Mouse (Mus musculus): ENCODE measurements around the gene Cdc42bpa. TPM values are rescaled to one million over a fixed set of nuclear protein-coding genes. Genes with fewer than 3 reads are reported as not detected.

Cdc42bpa gene
- polyA plus RNA-seq, 1 experiment from 2014 or later = 27.0 TPM

- no peak for DNase-seq (ENCODE audit: low spot score)
- Histone ChIP-seq H3K4me2 (replicated peaks) (no peak overlapping the region), H3K27ac (no peak overlapping the region), H3K36me3 (replicated peaks; ENCODE audit: control insufficient read depth, insufficient read depth) (no peaks in the 10 kb centered on the region), H3K27me3 (ENCODE audit: control insufficient read depth, insufficient read depth, low read length) (no peaks in the 10 kb centered on the region), H3K9ac (no peak overlapping the region), H3K4me3 (replicated peaks; ENCODE audit: low read length) (no peak overlapping the region), H3K4me1 (replicated peaks; ENCODE audit: control insufficient read depth, insufficient read depth, low read length) (peaks cover 6% of the 10 kb centered on the region; the same call in 1 of the 2 replicates), H3K9me3 (ENCODE audit: control insufficient read depth, low read length) (no peaks in the 10 kb centered on the region)
- no peak for ATAC-seq (ENCODE audit: low FRiP score)
- WGBS = 89% methylated on average over 3 of the region's 3 CpGs
Measured at GRCm38 (mm10) chr1:180197956-180198355, 237.7 kb downstream of the Cdc42bpa start.

- Histone ChIP-seq H3K4me2 (replicated peaks) (no peak within 1 kb of the TSS), H3K4me3 (replicated peaks; ENCODE audit: low read length) (no peak within 1 kb of the TSS), H3K4me1 (replicated peaks; ENCODE audit: control insufficient read depth, insufficient read depth, low read length) (peaks cover 6% of the 10 kb centered on the region; the same call in 1 of the 2 replicates), H3K9ac (no peak within 1 kb of the TSS), H3K27me3 (ENCODE audit: control insufficient read depth, insufficient read depth, low read length) (no peaks in the 10 kb centered on the region), H3K36me3 (replicated peaks; ENCODE audit: control insufficient read depth, insufficient read depth) (no peaks in the 10 kb centered on the region), H3K27ac (no peak within 1 kb of the TSS), H3K9me3 (ENCODE audit: control insufficient read depth, low read length) (peaks cover 2% of the 10 kb centered on the region; the same call in 1 of the 2 replicates)
- 71% methylated on average over 4 of the region's 4 CpGs for WGBS
- no peak for DNase-seq (ENCODE audit: low spot score)
- ATAC-seq (ENCODE audit: low FRiP score) = no peak
Measured at GRCm38 (mm10) chr1:180198959-180199714, 238.9 kb downstream of the Cdc42bpa start, which contains the start of gene Coq8a. Gene Coq8a (minus strand): TSS chr1:180199602.

- Histone ChIP-seq H3K4me2 (replicated peaks) (no peak overlapping the region), H3K36me3 (replicated peaks; ENCODE audit: control insufficient read depth, insufficient read depth) (no peaks in the 10 kb centered on the region), H3K9me3 (ENCODE audit: control insufficient read depth, low read length) (peaks cover 7% of the 10 kb centered on the region; the same call in 1 of the 2 replicates), H3K27me3 (ENCODE audit: control insufficient read depth, insufficient read depth, low read length) (no peaks in the 10 kb centered on the region), H3K9ac (no peak overlapping the region), H3K27ac (no peak overlapping the region), H3K4me1 (replicated peaks; ENCODE audit: control insufficient read depth, insufficient read depth, low read length) (peaks cover 6% of the 10 kb centered on the region; the same call in 1 of the 2 replicates), H3K4me3 (replicated peaks; ENCODE audit: low read length) (no peak overlapping the region)
- ATAC-seq (ENCODE audit: low FRiP score) = no peak
- 81% methylated on average over 4 of the region's 4 CpGs for WGBS
- no peak for DNase-seq (ENCODE audit: low spot score)
Measured at GRCm38 (mm10) chr1:180199715-180200050, 239.4 kb downstream of the Cdc42bpa start.

- H3K4me2 ChIP-seq (replicated peaks) = no peak overlapping the region
- H3K27me3 ChIP-seq (ENCODE audit: control insufficient read depth, insufficient read depth, low read length) = no peaks in the 10 kb centered on the region
- WGBS = 67% methylated on average over 5 of the region's 5 CpGs
- peaks cover 7% of the 10 kb centered on the region; the same call in 1 of the 2 replicates for H3K9me3 ChIP-seq (ENCODE audit: control insufficient read depth, low read length)
- H3K27ac ChIP-seq = no peak overlapping the region
- H3K4me3 ChIP-seq (replicated peaks; ENCODE audit: low read length) = no peak overlapping the region
- no peaks in the 10 kb centered on the region for H3K4me1 ChIP-seq (replicated peaks; ENCODE audit: control insufficient read depth, insufficient read depth, low read length)
- no peak for DNase-seq (ENCODE audit: low spot score)
- no peak overlapping the region for H3K9ac ChIP-seq
- no peak for ATAC-seq (ENCODE audit: low FRiP score)
- H3K36me3 ChIP-seq (replicated peaks; ENCODE audit: control insufficient read depth, insufficient read depth) = no peaks in the 10 kb centered on the region
Measured at GRCm38 (mm10) chr1:180200722-180201121, 240.4 kb downstream of the Cdc42bpa start.

GRCm38 (mm10) chr1:180208370-180208769 is 248.1 kb downstream of the Cdc42bpa start:
- 84% methylated on average over 3 of the region's 3 CpGs for WGBS

GRCm38 (mm10) chr1:180210031-180210432 is 249.8 kb downstream of the Cdc42bpa start:
- no peak overlapping the region for H3K4me2 ChIP-seq (replicated peaks)
- no peaks in the 10 kb centered on the region for H3K36me3 ChIP-seq (replicated peaks; ENCODE audit: control insufficient read depth, insufficient read depth)
- H3K9ac ChIP-seq = no peak overlapping the region
- no peak overlapping the region for H3K27ac ChIP-seq
- no peaks in the 10 kb centered on the region for H3K27me3 ChIP-seq (ENCODE audit: control insufficient read depth, insufficient read depth, low read length)
- no peak for ATAC-seq (ENCODE audit: low FRiP score)
- H3K9me3 ChIP-seq (ENCODE audit: control insufficient read depth, low read length) = no peaks in the 10 kb centered on the region
- H3K4me3 ChIP-seq (replicated peaks; ENCODE audit: low read length) = no peak overlapping the region
- no peaks in the 10 kb centered on the region for H3K4me1 ChIP-seq (replicated peaks; ENCODE audit: control insufficient read depth, insufficient read depth, low read length)
- 82% methylated on average over 4 of the region's 4 CpGs for WGBS
- DNase-seq (ENCODE audit: low spot score) = no peak

More at GRCm38 (mm10) chr1:180208370-180208769, 248.1 kb downstream of the Cdc42bpa start:
- Histone ChIP-seq H3K4me1 (replicated peaks; ENCODE audit: control insufficient read depth, insufficient read depth, low read length) (no peaks in the 10 kb centered on the region), H3K9me3 (ENCODE audit: control insufficient read depth, low read length) (peaks cover 7% of the 10 kb centered on the region; the same call in 1 of the 2 replicates), H3K36me3 (replicated peaks; ENCODE audit: control insufficient read depth, insufficient read depth) (no peaks in the 10 kb centered on the region), H3K4me2 (replicated peaks) (no peak overlapping the region), H3K27me3 (ENCODE audit: control insufficient read depth, insufficient read depth, low read length) (no peaks in the 10 kb centered on the region), H3K27ac (no peak overlapping the region), H3K9ac (no peak overlapping the region), H3K4me3 (replicated peaks; ENCODE audit: low read length) (no peak overlapping the region)
- DNase-seq (ENCODE audit: low spot score) (no peak), ATAC-seq (ENCODE audit: low FRiP score) (no peak)

GRCm38 (mm10) chr1:180210781-180211271 is 250.6 kb downstream of the Cdc42bpa start:
- WGBS = 85% methylated on average over 9 of the region's 9 CpGs
- ATAC-seq (ENCODE audit: low FRiP score) = no peak

GRCm38 (mm10) chr1:180212911-180213310 is 252.6 kb downstream of the Cdc42bpa start:
- Histone ChIP-seq H3K4me3 (replicated peaks; ENCODE audit: low read length) (no peak overlapping the region), H3K27me3 (ENCODE audit: control insufficient read depth, insufficient read depth, low read length) (no peaks in the 10 kb centered on the region), H3K9ac (no peak overlapping the region), H3K9me3 (ENCODE audit: control insufficient read depth, low read length) (no peaks in the 10 kb centered on the region), H3K27ac (no peak overlapping the region), H3K4me1 (replicated peaks; ENCODE audit: control insufficient read depth, insufficient read depth, low read length) (no peaks in the 10 kb centered on the region), H3K4me2 (replicated peaks) (no peak overlapping the region), H3K36me3 (replicated peaks; ENCODE audit: control insufficient read depth, insufficient read depth) (no peaks in the 10 kb centered on the region)
- ATAC-seq (ENCODE audit: low FRiP score) (no peak), DNase-seq (ENCODE audit: low spot score) (no peak)
- WGBS = 87% methylated on average over 5 of the region's 5 CpGs

More at GRCm38 (mm10) chr1:180210781-180211271, 250.6 kb downstream of the Cdc42bpa start:
- no peaks in the 10 kb centered on the region for H3K36me3 ChIP-seq (replicated peaks; ENCODE audit: control insufficient read depth, insufficient read depth)
- no peak overlapping the region for H3K9ac ChIP-seq
- H3K27ac ChIP-seq = no peak overlapping the region
- H3K4me1 ChIP-seq (replicated peaks; ENCODE audit: control insufficient read depth, insufficient read depth, low read length) = no peaks in the 10 kb centered on the region
- no peaks in the 10 kb centered on the region for H3K9me3 ChIP-seq (ENCODE audit: control insufficient read depth, low read length)
- DNase-seq (ENCODE audit: low spot score) = no peak
- H3K4me3 ChIP-seq (replicated peaks; ENCODE audit: low read length) = no peak overlapping the region
- no peaks in the 10 kb centered on the region for H3K27me3 ChIP-seq (ENCODE audit: control insufficient read depth, insufficient read depth, low read length)
- H3K4me2 ChIP-seq (replicated peaks) = no peak overlapping the region

- Histone ChIP-seq H3K36me3 (replicated peaks; ENCODE audit: control insufficient read depth, insufficient read depth) (no peaks in the 10 kb centered on the region), H3K4me3 (replicated peaks; ENCODE audit: low read length) (no peak overlapping the region), H3K9ac (no peak overlapping the region), H3K9me3 (ENCODE audit: control insufficient read depth, low read length) (no peaks in the 10 kb centered on the region), H3K27ac (no peak overlapping the region), H3K27me3 (ENCODE audit: control insufficient read depth, insufficient read depth, low read length) (no peaks in the 10 kb centered on the region), H3K4me1 (replicated peaks; ENCODE audit: control insufficient read depth, insufficient read depth, low read length) (no peaks in the 10 kb centered on the region), H3K4me2 (replicated peaks) (no peak overlapping the region)
- ATAC-seq (ENCODE audit: low FRiP score) (peak; percentile 34; the same call in 1 of the 2 replicates), DNase-seq (ENCODE audit: low spot score) (peak; percentile 81)
- WGBS = 24% methylated on average over 4 of the region's 4 CpGs
Measured at GRCm38 (mm10) chr1:180215044-180215443, 254.8 kb downstream of the Cdc42bpa start.
